Mouse (Mus musculus) layer of hippocampus, adult 9-11 months (tissue): Measurements from ENCODE around the gene Mettl15.

Experiments
- DNase-seq: peaks from one replicate; pipeline ENCODE4 v3.0.0; 2022

Mettl15 gene

DNA sequence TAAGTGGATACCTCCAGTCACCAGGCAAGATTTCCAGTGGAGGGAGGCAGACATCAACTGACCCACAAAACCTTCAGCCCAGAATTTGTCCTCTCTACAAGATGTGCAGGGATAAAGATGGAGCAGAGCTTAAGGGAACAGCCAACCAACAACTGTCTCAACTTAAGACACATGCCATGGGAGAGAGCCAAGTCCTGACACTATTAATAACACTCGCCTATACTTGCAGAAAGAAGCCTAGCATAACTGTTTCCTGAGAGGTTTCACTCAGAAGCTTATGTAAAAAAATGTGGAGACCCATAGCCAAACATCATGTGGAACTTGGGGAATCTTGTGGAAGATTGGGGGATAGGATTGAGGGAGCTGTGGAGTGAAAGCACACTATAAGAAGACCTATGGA is 124.4 kb downstream of the Mettl15 start:
- DNase-seq: no peak

DNA sequence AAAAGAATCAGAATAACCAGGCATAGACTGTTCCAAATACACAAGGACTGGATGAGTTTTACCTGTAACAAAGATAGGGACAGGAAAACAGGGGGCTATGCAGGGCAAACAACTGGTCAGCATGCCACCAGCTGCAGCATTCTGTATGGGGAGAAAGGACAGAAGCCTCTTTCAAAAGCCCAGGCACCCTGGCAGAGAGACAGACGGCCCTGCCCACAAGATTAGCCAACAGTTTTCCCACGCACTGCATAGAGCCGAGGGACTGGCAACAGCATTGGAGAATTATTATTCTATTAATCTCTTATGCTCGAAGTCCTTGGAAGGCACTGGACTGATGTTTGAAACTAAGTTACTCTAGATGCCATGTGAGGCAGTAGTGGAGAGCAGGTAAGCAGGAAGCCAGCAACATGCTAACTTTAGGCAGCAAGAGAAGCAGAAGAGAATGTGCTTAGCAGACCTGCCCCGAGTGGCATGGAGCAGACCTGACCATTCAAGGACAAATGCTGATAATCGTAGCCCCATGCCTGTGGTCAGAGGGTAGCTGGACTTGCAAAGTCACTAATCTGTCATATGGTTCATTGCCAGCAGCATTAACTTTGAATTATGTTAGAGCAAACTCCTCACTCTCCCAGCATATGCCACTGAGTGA is 127.0 kb downstream of the Mettl15 start:
- DNase-seq: peak; percentile 58

- DNase-seq: no peak
Measured at GRCm38 (mm10) chr2:109147292-109147691, 133.3 kb downstream of the Mettl15 start.

GRCm38 (mm10) chr2:109144410-109144809 is 136.1 kb downstream of the Mettl15 start:
- DNase-seq: no peak

DNA sequence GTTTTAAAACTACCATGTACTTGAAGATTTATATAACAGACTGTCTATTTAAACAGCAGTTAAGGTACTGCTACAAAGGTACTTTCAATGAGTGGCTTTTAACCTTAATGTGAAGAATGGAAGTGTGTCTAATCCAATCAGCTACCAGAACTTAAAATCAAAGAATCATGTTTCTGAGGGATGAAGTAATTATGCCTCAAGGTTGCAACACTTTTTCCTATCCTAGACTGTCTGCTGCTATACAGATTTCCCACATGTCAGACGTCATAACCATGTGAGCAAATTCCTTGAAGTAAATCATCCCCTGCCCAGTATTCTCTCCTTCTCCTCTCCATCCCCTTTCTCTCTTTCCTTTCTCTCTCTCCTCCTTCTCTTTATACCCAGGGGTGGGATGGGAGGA is 140.2 kb downstream of the Mettl15 start:
- DNase-seq: no peak

DNA sequence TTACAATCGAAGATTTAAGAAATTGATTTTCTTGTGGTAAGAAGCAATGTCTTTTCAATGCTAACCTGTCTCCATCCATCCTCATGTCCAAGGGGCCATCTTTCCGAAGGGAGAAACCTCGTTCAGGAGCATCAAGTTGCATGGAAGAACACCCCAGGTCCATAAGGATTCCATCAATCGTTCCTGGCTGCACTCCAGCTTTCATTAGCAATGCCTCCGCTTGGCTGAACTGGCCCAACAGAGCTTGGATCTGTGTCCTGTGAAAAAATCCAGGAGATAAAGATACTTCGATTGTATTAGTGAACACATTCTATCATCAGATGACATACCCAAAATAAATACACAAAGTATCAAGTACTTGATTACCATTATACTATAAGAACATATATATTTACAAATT is 143.3 kb downstream of the Mettl15 start:
- no peak for DNase-seq

GRCm38 (mm10) chr2:109130718-109131117 is 149.8 kb downstream of the Mettl15 start:
- DNase-seq: no peak

GRCm38 (mm10) chr2:109129921-109130320 is 150.6 kb downstream of the Mettl15 start:
- no peak for DNase-seq

- DNase-seq: no peak
Measured at GRCm38 (mm10) chr2:109105773-109106484, 174.6 kb downstream of the Mettl15 start.

DNA sequence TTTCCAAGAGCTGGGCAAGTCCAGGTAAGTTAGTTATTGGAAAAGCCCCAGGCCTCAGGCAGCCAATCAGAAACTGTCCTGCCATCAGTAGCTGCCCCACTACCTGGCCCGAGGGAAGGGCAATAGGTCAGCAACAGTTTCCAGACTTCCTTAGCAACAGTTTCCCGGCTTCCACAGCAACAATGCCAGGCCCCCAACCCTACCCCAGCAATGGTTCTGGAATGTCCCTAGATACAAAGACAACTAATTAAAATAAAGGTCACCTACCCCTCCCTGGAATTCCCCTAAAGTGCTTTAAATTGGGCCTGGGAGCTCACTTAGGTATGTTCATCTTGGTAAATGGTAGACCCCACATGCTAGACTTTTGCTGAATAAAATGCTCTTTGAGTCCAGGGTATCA is 230.9 kb downstream of the Mettl15 start:
- DNase-seq: no peak
